Mouse (Mus musculus): ENCODE measurements at regions not wholly inside any gene's neighbourhood (a gene's known extent, or its start where the extent isn't known, plus 50 kb on each side); places are given as distances from the start of the nearest gene placed in this dataset.

DNA sequence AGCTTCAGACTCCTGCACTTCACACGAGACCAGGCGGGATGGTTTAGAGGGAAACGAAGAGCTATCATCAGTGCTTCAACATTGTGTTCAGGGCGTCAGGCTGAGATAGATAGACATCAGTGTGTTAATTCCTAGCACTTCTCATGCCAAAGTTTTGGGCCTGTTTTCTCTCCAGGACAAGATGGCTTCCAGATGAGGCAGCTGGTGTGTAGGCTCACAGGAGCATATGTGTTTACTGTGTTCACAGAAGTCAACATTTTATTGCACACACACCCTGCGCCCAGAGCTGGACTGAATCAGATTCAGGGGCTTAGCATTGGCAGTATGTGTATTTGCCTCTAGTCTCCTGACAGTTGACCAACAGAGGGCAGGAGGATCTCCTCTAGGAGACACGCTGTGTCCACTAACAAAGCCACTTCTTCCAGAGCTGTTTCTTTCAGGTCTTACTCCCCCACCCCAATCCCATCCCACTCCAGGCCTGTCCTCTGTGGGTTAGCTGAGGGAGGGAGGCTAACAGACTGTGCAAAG, 123.4 kb downstream of the Lrrc30 start:
- H3K27ac ChIP-seq (ENCODE audit: insufficient read depth, low read depth, low read length): no peak overlapping the region
- no peaks in the 10 kb centered on the region for H3K4me1 ChIP-seq (ENCODE audit: control insufficient read depth, insufficient read depth, low read length)
- TF ChIP-seq POLR2A (IDR thresholded peaks at IDR 0.05; ENCODE audit: insufficient read depth, low read depth, low read length): no peak
- TF ChIP-seq CTCF (IDR thresholded peaks at IDR 0.05; ENCODE audit: insufficient read depth, low read depth, low read length): no peak
- no peak overlapping the region for H3K4me3 ChIP-seq (ENCODE audit: insufficient read depth, low read depth, low read length)
- 95% methylated on average over 6 of the region's 6 CpGs for WGBS

DNA sequence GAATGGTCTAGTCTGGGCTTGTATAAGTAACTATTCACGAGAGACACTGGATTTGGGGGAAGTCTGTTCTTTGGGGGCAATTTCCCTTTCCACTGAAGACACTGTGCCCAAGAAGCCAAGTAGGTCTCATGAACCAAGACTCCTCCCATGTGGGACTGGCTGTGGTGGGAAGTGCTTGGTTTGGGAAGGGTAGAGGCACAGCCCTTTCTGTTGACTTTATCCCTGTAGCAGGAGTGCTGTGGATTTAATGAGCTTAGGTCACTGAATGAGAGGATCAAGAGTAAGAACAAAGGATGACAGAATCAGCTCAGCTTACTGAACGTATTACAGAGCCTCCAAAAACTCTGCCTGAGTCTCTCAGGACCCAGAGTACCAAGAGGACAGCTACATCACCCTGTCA, 124.2 kb downstream of the Lrrc30 start:
- TF ChIP-seq CTCF (IDR thresholded peaks at IDR 0.05; ENCODE audit: insufficient read depth, low read depth, low read length): no peak
- TF ChIP-seq POLR2A (IDR thresholded peaks at IDR 0.05; ENCODE audit: insufficient read depth, low read depth, low read length): no peak
- Histone ChIP-seq H3K27ac (ENCODE audit: insufficient read depth, low read depth, low read length) (no peak overlapping the region), H3K4me1 (ENCODE audit: control insufficient read depth, insufficient read depth, low read length) (no peaks in the 10 kb centered on the region), H3K4me3 (ENCODE audit: insufficient read depth, low read depth, low read length) (no peak overlapping the region)
- WGBS: 77% methylated on average over 2 of the region's 2 CpGs

- TF ChIP-seq CTCF (IDR thresholded peaks at IDR 0.05; ENCODE audit: insufficient read depth, low read depth, low read length) (no peak), POLR2A (IDR thresholded peaks at IDR 0.05; ENCODE audit: insufficient read depth, low read depth, low read length) (no peak)
- Histone ChIP-seq H3K4me1 (ENCODE audit: control insufficient read depth, insufficient read depth, low read length) (no peaks in the 10 kb centered on the region), H3K4me3 (ENCODE audit: insufficient read depth, low read depth, low read length) (no peak overlapping the region), H3K27ac (ENCODE audit: insufficient read depth, low read depth, low read length) (no peak overlapping the region)
- 63% methylated on average over 2 of the region's 2 CpGs for WGBS
Observed at GRCm38 (mm10) chr17:67506466-67506865, 126.1 kb downstream of the Lrrc30 start.

- WGBS: 89% methylated on average over 9 of the region's 9 CpGs
- no peak for TF ChIP-seq CTCF (IDR thresholded peaks at IDR 0.05; ENCODE audit: insufficient read depth, low read depth, low read length)
- TF ChIP-seq POLR2A (IDR thresholded peaks at IDR 0.05; ENCODE audit: insufficient read depth, low read depth, low read length): no peak
- Histone ChIP-seq H3K4me1 (ENCODE audit: control insufficient read depth, insufficient read depth, low read length) (peaks cover 5% of the 10 kb centered on the region), H3K4me3 (ENCODE audit: insufficient read depth, low read depth, low read length) (no peak overlapping the region), H3K27ac (ENCODE audit: insufficient read depth, low read depth, low read length) (no peak overlapping the region)
Observed at GRCm38 (mm10) chr17:67504502-67505033, 128.0 kb downstream of the Lrrc30 start.

DNA sequence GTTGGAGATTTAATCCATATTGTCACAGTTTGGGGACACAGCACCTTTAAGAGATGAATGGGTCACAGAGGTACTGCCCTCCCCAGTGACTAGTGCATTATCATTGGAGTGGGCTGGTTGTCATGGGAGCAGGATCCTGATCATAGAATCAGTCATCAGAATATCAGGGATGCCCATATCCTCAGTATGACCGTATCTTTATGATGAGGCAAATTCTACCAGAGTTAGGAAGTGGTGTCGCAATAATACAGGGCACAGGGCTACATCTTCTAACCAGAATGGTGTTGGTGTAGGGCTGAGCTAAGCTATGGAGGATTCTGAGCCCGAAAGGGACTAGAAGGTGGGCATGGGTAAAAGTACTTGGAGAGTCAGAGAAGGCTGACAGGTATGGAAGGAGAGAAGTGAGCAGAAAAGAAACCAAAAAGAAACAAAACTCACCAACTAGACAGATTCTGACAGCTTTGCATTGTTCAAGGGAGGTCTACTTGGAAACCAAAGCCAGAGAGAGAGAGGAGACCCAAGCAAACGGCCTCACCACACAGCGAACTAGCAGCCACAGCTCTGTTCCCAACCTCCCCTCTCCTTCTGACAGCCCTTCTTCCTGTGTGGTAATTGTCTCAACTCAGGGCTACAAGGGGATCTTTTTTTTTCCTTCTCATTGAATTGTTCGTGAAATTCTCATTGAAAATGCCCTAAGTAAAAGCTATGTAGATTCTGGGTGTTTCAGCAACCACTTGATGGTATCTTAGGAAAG, 129.2 kb downstream of the Lrrc30 start:
- WGBS: 83% methylated on average over 6 of the region's 6 CpGs

DNA sequence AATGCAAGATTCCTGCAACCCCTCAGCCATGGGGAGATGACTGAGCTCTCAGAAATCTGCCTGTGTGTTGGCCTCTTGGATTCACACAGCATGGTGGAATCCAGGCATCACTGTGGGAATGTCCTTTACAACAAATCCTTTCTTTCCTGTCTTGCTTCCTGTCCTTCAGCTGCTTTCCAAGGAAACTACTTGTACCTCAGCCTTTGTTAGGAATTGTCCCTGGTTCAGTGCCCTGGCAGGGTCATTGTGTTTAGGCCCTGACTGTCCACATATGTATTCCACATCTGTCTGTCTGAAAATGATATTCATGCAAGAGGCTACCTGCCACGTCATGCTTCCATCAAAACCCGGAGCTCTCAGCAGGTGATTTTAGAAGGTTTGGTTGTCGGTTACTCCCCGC, 129.9 kb downstream of the Lrrc30 start:
- H3K4me1 ChIP-seq (ENCODE audit: control insufficient read depth, insufficient read depth, low read length): peaks cover 5% of the 10 kb centered on the region
- 89% methylated on average over 4 of the region's 4 CpGs for WGBS
- no peak overlapping the region for H3K4me3 ChIP-seq (ENCODE audit: insufficient read depth, low read depth, low read length)
- TF ChIP-seq CTCF (IDR thresholded peaks at IDR 0.05; ENCODE audit: insufficient read depth, low read depth, low read length): no peak
- no peak for TF ChIP-seq POLR2A (IDR thresholded peaks at IDR 0.05; ENCODE audit: insufficient read depth, low read depth, low read length)
- no peak overlapping the region for H3K27ac ChIP-seq (ENCODE audit: insufficient read depth, low read depth, low read length)

More for the DNA sequence above, 129.2 kb downstream of the Lrrc30 start:
- TF ChIP-seq CTCF (IDR thresholded peaks at IDR 0.05; ENCODE audit: insufficient read depth, low read depth, low read length) (no peak), POLR2A (IDR thresholded peaks at IDR 0.05; ENCODE audit: insufficient read depth, low read depth, low read length) (no peak)
- peaks cover 5% of the 10 kb centered on the region for H3K4me1 ChIP-seq (ENCODE audit: control insufficient read depth, insufficient read depth, low read length)
- no peak overlapping the region for H3K4me3 ChIP-seq (ENCODE audit: insufficient read depth, low read depth, low read length)
- no peak overlapping the region for H3K27ac ChIP-seq (ENCODE audit: insufficient read depth, low read depth, low read length)

DNA sequence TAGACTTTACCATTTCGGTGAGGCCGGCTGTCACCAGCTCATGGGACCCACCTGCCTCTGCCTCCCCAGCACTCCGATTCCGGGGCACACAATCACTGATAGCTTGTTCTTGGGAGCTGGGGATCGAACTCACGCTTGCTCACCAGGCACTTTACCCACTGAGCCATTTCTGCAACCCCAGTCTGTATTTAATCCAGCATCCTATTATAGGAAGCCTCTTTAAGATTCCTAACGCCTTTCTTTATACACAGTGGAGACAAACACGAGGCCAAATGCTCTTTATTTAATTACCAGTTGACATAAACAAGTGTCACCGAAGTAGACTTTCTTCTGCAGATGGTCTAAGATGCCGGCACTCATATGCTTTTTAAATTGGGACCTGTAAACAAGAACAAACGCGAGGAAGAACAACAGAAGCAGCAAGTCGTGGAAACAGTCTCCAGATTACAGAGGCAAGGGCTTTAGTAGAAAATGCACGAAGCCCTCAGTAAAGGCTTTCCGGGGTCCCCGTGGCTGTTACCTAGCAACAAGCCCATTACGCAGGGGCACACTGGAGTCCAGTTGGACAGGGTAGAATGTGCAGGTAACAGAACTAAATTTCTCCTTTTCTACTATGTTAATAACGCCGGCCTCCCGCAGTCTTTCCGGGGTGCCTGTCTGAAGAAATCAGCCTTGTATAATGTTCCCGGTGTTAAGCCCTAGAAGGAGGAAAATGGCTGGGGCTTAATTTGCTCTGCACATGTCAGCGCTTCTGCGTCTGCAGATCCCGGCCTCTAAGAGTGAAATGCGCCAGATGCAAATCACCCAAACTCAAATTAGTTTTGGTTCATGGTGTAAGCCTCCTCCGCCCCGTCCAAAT, 132.5 kb downstream of the Lrrc30 start:
- 28% methylated on average over 28 of the region's 28 CpGs for WGBS
- no peak overlapping the region for H3K4me3 ChIP-seq (ENCODE audit: insufficient read depth, low read depth, low read length)
- H3K4me1 ChIP-seq (ENCODE audit: control insufficient read depth, insufficient read depth, low read length): peaks cover 5% of the 10 kb centered on the region
- H3K27ac ChIP-seq (ENCODE audit: insufficient read depth, low read depth, low read length): no peak overlapping the region
- TF ChIP-seq POLR2A (IDR thresholded peaks at IDR 0.05; ENCODE audit: insufficient read depth, low read depth, low read length) (no peak), CTCF (IDR thresholded peaks at IDR 0.05; ENCODE audit: insufficient read depth, low read depth, low read length) (no peak)

DNA sequence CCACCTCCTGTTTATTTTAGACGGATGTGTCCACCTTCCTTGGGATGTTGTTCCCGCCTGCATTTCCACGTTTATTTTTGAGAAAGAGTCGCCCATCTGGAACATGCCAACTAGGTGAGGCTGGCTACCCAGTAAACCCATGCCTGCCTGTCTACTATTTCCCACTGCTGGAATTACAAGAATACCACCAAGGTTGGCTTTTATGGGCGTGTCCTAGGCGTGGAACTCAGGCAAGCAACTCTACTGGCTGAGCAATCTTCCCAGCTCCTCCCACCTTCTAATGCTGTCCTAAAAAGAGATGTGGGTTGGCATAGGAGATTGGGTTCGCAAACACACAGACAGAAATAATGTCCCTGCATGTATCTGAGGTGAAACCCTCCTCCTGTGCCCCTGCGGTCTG, 135.1 kb downstream of the Lrrc30 start:
- 87% methylated on average over 8 of the region's 8 CpGs for WGBS
- TF ChIP-seq CTCF (IDR thresholded peaks at IDR 0.05; ENCODE audit: insufficient read depth, low read depth, low read length) (no peak), POLR2A (IDR thresholded peaks at IDR 0.05; ENCODE audit: insufficient read depth, low read depth, low read length) (no peak)
- Histone ChIP-seq H3K27ac (ENCODE audit: insufficient read depth, low read depth, low read length) (no peak overlapping the region), H3K4me3 (ENCODE audit: insufficient read depth, low read depth, low read length) (no peak overlapping the region), H3K4me1 (ENCODE audit: control insufficient read depth, insufficient read depth, low read length) (peaks cover 5% of the 10 kb centered on the region)

DNA sequence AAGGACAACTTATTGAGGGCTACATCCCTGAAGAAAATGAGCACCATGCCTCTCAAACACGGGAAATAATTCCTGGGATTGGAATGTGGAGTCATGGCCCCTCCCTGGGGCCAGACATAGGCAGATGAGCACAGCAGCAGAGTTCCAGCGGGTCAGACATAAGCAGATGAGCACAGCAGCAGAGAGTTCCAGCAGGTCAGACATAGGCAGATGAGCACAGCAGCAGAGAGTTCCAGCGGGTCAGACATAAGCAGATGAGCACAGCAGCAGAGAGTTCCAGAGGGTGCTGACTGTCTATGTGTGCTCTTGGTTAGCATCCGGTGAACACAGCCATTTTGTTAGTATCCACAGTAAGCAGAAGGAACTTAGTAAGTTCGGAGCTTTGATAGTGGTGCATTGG, 126.2 kb upstream of the Ptprm start:
- no peak overlapping the region for H3K27ac ChIP-seq (ENCODE audit: insufficient read depth, low read depth, low read length)
- TF ChIP-seq CTCF (IDR thresholded peaks at IDR 0.05; ENCODE audit: insufficient read depth, low read depth, low read length) (no peak), POLR2A (IDR thresholded peaks at IDR 0.05; ENCODE audit: insufficient read depth, low read depth, low read length) (no peak)
- 86% methylated on average over 5 of the region's 5 CpGs for WGBS
- H3K4me1 ChIP-seq (ENCODE audit: control insufficient read depth, insufficient read depth, low read length): no peaks in the 10 kb centered on the region
- H3K4me3 ChIP-seq (ENCODE audit: insufficient read depth, low read depth, low read length): no peak overlapping the region

All from olfactory bulb, adult 2 months (tissue).